Mouse (Mus musculus): ENCODE measurements around the gene Wnt5b.

Gene Wnt5b

GRCm38 (mm10) chr6:119521931-119522391 lies 22.2 kb downstream of the Wnt5b start:
- DNase-seq (ENCODE audit: low spot score in 2 of 2): no peak

- DNase-seq (ENCODE audit: low spot score in 2 of 2): peak in 1 of 2 experiments; percentile 17
Observed at GRCm38 (mm10) chr6:119521482-119521900, 22.7 kb downstream of the Wnt5b start.

GRCm38 (mm10) chr6:119520731-119521130 lies 23.4 kb downstream of the Wnt5b start:
- DNase-seq (ENCODE audit: low spot score in 2 of 2): no peak

- DNase-seq (ENCODE audit: low spot score in 2 of 2): no peak
Observed at GRCm38 (mm10) chr6:119514085-119514484, 30.1 kb downstream of the Wnt5b start.

- DNase-seq (ENCODE audit: low spot score in 2 of 2): no peak
Observed at GRCm38 (mm10) chr6:119513452-119513851, 30.7 kb downstream of the Wnt5b start.

- no peak for DNase-seq (ENCODE audit: low spot score in 2 of 2)
Observed at GRCm38 (mm10) chr6:119512701-119513100, 31.4 kb downstream of the Wnt5b start.

GRCm38 (mm10) chr6:119509437-119510037 lies 34.6 kb downstream of the Wnt5b start:
- no peak for DNase-seq (ENCODE audit: low spot score in 2 of 2)

- no peak for DNase-seq (ENCODE audit: low spot score in 2 of 2)
Observed at GRCm38 (mm10) chr6:119508634-119509375, 35.3 kb downstream of the Wnt5b start.

- no peak for DNase-seq (ENCODE audit: low spot score in 2 of 2)
Observed at GRCm38 (mm10) chr6:119508221-119508620, 35.9 kb downstream of the Wnt5b start.

GRCm38 (mm10) chr6:119505525-119506225 lies 38.5 kb downstream of the Wnt5b start:
- no peak for DNase-seq (ENCODE audit: low spot score in 2 of 2)

GRCm38 (mm10) chr6:119504756-119505155 lies 39.4 kb downstream of the Wnt5b start:
- DNase-seq (ENCODE audit: low spot score in 2 of 2): no peak

- DNase-seq (ENCODE audit: low spot score in 2 of 2): no peak
Observed at GRCm38 (mm10) chr6:119502031-119502430, 42.1 kb downstream of the Wnt5b start.

GRCm38 (mm10) chr6:119500086-119500485 lies 44.1 kb downstream of the Wnt5b start:
- DNase-seq (ENCODE audit: low spot score in 2 of 2): no peak

- DNase-seq (ENCODE audit: low spot score in 2 of 2): no peak
Observed at GRCm38 (mm10) chr6:119499271-119499670, 44.9 kb downstream of the Wnt5b start.

- no peak for DNase-seq (ENCODE audit: low spot score in 2 of 2)
Observed at GRCm38 (mm10) chr6:119492630-119493014, 51.5 kb downstream of the Wnt5b start.

- DNase-seq (ENCODE audit: low spot score in 2 of 2): no peak
Observed at GRCm38 (mm10) chr6:119491997-119492629, 52.0 kb downstream of the Wnt5b start.

- no peak for DNase-seq (ENCODE audit: low spot score in 2 of 2)
Observed at GRCm38 (mm10) chr6:119491006-119491405, 53.1 kb downstream of the Wnt5b start.

- DNase-seq (ENCODE audit: low spot score in 2 of 2): no peak
Observed at GRCm38 (mm10) chr6:119490549-119490948, 53.6 kb downstream of the Wnt5b start.

GRCm38 (mm10) chr6:119489765-119490164 lies 54.4 kb downstream of the Wnt5b start:
- no peak for DNase-seq (ENCODE audit: low spot score in 2 of 2)

GRCm38 (mm10) chr6:119487619-119488018 lies 56.5 kb downstream of the Wnt5b start:
- DNase-seq (ENCODE audit: low spot score in 2 of 2): no peak

- no peak for DNase-seq (ENCODE audit: low spot score in 2 of 2)
Observed at GRCm38 (mm10) chr6:119487085-119487458, 57.1 kb downstream of the Wnt5b start.

GRCm38 (mm10) chr6:119486381-119487084 lies 57.6 kb downstream of the Wnt5b start:
- DNase-seq (ENCODE audit: low spot score in 2 of 2): no peak

Measured in frontal cortex, postnatal 25 days (tissue).